Mouse (Mus musculus): ENCODE measurements around the gene Aspdh. TPM values are rescaled to one million over a fixed set of nuclear protein-coding genes. Genes with fewer than 3 reads are reported as not detected.

Gene Aspdh
- polyA plus RNA-seq, 1 experiment from 2014 or later = 3.9 TPM

DNA sequence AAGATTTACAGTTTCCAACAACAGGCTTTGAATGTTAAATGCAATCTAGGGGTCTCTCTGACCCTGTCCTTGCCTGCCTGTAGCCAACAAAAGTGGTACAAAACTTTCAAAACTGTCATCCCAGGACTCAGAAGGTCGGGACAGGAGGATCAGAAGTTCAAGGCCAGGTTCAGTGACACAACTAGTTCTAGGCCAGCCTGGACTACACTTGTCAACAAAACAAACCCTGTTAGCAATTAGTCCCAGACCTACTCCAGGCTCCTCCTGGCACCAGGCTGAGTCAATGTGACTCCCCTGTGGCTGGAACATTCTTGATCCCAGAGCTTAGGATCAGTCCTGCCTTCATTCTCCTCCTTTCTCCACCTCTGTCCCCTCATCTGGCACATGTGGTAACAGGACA lies 33.7 kb downstream of the Aspdh start:
- H3K9me3 ChIP-seq (replicated peaks; ENCODE audit: control insufficient read depth, low read length, poor library complexity, severe bottlenecking) = no peaks in the 10 kb centered on the region
- ATAC-seq = no peak
- no peak overlapping the region for H3K4me3 ChIP-seq (ENCODE audit: low read depth, low read length)
- no peak overlapping the region for H3K9ac ChIP-seq (ENCODE audit: low read depth, low read length)
- no peaks in the 10 kb centered on the region for H3K36me3 ChIP-seq (ENCODE audit: control insufficient read depth, insufficient read depth, low read length)
- WGBS = 82% methylated on average over 1 of the region's 1 CpGs
- H3K4me2 ChIP-seq (ENCODE audit: low read length) = no peak overlapping the region
- H3K4me1 ChIP-seq (ENCODE audit: control insufficient read depth, insufficient read depth, low read length) = peaks cover 21% of the 10 kb centered on the region
- no peaks in the 10 kb centered on the region for H3K27me3 ChIP-seq (ENCODE audit: control insufficient read depth, insufficient read depth, low read depth, low read length)
- no peak overlapping the region for H3K27ac ChIP-seq (ENCODE audit: low read length)

DNA sequence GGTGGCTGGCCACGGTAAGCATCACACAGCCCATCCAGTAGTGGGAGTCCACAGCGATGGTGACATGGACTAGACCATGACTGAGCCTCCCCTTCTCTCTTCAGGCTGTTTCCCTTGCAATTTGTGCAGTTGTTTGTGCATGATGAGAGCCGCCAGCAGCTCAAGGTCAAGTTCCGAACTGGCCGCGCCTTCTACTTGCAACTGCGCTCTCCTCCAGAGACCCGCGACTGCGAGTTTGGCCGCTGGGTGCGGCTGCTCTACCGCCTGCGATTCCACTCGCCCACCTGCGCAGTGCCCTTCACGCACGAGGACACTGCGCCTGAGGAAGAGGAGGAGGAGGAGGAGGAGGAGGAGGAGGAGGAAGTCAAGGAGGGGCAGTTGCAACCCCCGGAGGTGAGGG lies 34.9 kb downstream of the Aspdh start:
- H3K4me2 ChIP-seq (ENCODE audit: low read length) = no peak overlapping the region
- no peak overlapping the region for H3K4me3 ChIP-seq (ENCODE audit: low read depth, low read length)
- no peak overlapping the region for H3K27ac ChIP-seq (ENCODE audit: low read length)
- ATAC-seq = no peak
- 70% methylated on average over 17 of the region's 20 CpGs for WGBS
- H3K9ac ChIP-seq (ENCODE audit: low read depth, low read length) = no peak overlapping the region
- no peaks in the 10 kb centered on the region for H3K27me3 ChIP-seq (ENCODE audit: control insufficient read depth, insufficient read depth, low read depth, low read length)
- H3K4me1 ChIP-seq (ENCODE audit: control insufficient read depth, insufficient read depth, low read length) = peaks cover 13% of the 10 kb centered on the region
- no peaks in the 10 kb centered on the region for H3K9me3 ChIP-seq (replicated peaks; ENCODE audit: control insufficient read depth, low read length, poor library complexity, severe bottlenecking)
- no peaks in the 10 kb centered on the region for H3K36me3 ChIP-seq (ENCODE audit: control insufficient read depth, insufficient read depth, low read length)

DNA sequence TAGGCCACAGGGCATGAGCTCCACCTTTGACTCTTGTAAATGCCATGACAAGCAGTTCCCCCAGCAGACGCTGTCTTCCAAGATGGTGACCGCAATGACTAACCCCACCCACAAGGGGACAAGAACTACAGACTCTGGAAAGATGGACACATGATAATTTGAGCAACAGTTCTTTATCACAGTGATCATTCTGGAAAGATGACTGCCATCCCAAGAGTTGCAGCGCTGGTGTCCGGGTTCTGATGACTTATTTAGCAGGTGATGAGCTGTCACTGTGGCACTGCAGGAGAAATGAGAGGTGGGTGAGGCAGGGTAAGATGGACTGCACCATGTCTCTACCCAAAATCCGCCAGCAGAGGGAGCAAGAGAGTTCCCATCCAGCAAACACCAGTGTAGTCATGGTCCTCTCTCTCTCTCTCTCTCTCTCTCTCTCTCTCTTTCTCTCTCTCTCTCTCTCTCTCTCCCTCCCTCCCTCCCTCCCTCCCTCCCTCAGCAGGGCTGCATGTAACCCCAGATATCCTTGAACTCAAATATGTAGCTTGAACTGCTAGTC lies 36.4 kb downstream of the Aspdh start:
- H3K4me3 ChIP-seq (ENCODE audit: low read depth, low read length) = no peak overlapping the region
- ATAC-seq = peak; percentile 36; the same call in 1 of the 2 replicates
- H3K9me3 ChIP-seq (replicated peaks; ENCODE audit: control insufficient read depth, low read length, poor library complexity, severe bottlenecking) = no peaks in the 10 kb centered on the region
- no peaks in the 10 kb centered on the region for H3K36me3 ChIP-seq (ENCODE audit: control insufficient read depth, insufficient read depth, low read length)
- no peak overlapping the region for H3K27ac ChIP-seq (ENCODE audit: low read length)
- H3K9ac ChIP-seq (ENCODE audit: low read depth, low read length) = no peak overlapping the region
- H3K4me1 ChIP-seq (ENCODE audit: control insufficient read depth, insufficient read depth, low read length) = peaks cover 7% of the 10 kb centered on the region
- H3K27me3 ChIP-seq (ENCODE audit: control insufficient read depth, insufficient read depth, low read depth, low read length) = no peaks in the 10 kb centered on the region
- 46% methylated on average over 5 of the region's 5 CpGs for WGBS
- H3K4me2 ChIP-seq (ENCODE audit: low read length) = no peak overlapping the region

DNA sequence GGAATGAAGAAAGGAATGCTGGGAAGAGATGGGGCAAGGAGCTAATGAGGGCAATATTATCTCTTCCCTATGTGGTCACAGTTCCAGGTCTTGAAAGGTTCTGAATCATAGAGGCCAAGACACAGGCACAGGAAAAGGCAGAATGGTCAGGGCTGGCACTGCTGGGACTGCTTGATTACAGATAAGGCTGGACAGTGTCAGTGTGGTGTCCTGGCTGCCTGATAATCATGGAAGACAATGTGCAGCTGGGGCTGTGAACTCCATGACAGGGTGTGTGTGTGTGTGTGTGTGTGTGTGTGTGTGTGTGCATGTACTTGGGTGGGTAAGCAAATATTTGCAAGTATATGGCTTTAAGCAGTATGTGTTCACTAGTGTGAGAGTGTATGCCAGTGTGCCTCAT lies 42.3 kb downstream of the Aspdh start:
- Histone ChIP-seq H3K36me3 (ENCODE audit: control insufficient read depth, insufficient read depth, low read length) (no peaks in the 10 kb centered on the region), H3K4me1 (ENCODE audit: control insufficient read depth, insufficient read depth, low read length) (no peaks in the 10 kb centered on the region), H3K4me2 (ENCODE audit: low read length) (no peak overlapping the region), H3K27ac (ENCODE audit: low read length) (no peak overlapping the region), H3K27me3 (ENCODE audit: control insufficient read depth, insufficient read depth, low read depth, low read length) (no peaks in the 10 kb centered on the region), H3K9ac (ENCODE audit: low read depth, low read length) (no peak overlapping the region), H3K9me3 (replicated peaks; ENCODE audit: control insufficient read depth, low read length, poor library complexity, severe bottlenecking) (no peaks in the 10 kb centered on the region), H3K4me3 (ENCODE audit: low read depth, low read length) (no peak overlapping the region)
- no peak for ATAC-seq

Small RNAs within 50 kb of the gene (microRNA-seq; reads per million reads assigned to microRNA genes)
- not detected for gene Mir7052

Other genes with a start within 250 kb of the Aspdh start
- not detected in 2 replicates for gene Klk1b5, start 249.4 kb upstream of the Aspdh start, polyA plus RNA-seq (2015; fragmentation: Nextera tagmentation; extraction: Ambion mirVana)
- gene Klk1, start 240.0 kb upstream of the Aspdh start, polyA plus RNA-seq (2015; fragmentation: Nextera tagmentation; extraction: Ambion mirVana) = not detected in 2 replicates
- gene Gm36864, start 229.2 kb upstream of the Aspdh start, polyA plus RNA-seq (2015; fragmentation: Nextera tagmentation; extraction: Ambion mirVana) = not detected in 2 replicates
- 1.1 and 1.5 TPM in 2 replicates for gene 1700028J19Rik, start 218.7 kb upstream of the Aspdh start, polyA plus RNA-seq (2015; fragmentation: Nextera tagmentation; extraction: Ambion mirVana)
- gene 2410002F23Rik, start 218.7 kb upstream of the Aspdh start, polyA plus RNA-seq (2015; fragmentation: Nextera tagmentation; extraction: Ambion mirVana) = 225 and 237 TPM in 2 replicates
- 0.14 TPM in 1 of 2 replicates, not detected in the other for gene Acp4, start 208.0 kb upstream of the Aspdh start, polyA plus RNA-seq (2015; fragmentation: Nextera tagmentation; extraction: Ambion mirVana)
- not detected in 2 replicates for gene Gm15517, start 203.9 kb upstream of the Aspdh start, polyA plus RNA-seq (2015; fragmentation: Nextera tagmentation; extraction: Ambion mirVana)
- 4.0 and 4.2 TPM in 2 replicates for gene Clec11a, start 158.5 kb upstream of the Aspdh start, polyA plus RNA-seq (2015; fragmentation: Nextera tagmentation; extraction: Ambion mirVana)
- 35.6 and 36.8 TPM in 2 replicates for gene Shank1, start 155.1 kb upstream of the Aspdh start, polyA plus RNA-seq (2015; fragmentation: Nextera tagmentation; extraction: Ambion mirVana)
- 57.4 and 73.2 TPM in 2 replicates for gene Syt3, start 81.3 kb upstream of the Aspdh start, polyA plus RNA-seq (2015; fragmentation: Nextera tagmentation; extraction: Ambion mirVana)
- gene 1700008O03Rik, start 79.6 kb upstream of the Aspdh start, polyA plus RNA-seq (2015; fragmentation: Nextera tagmentation; extraction: Ambion mirVana) = 2.0 and 3.6 TPM in 2 replicates
- 14.3 and 15.9 TPM in 2 replicates for gene Lrrc4b, start 36.4 kb upstream of the Aspdh start, polyA plus RNA-seq (2015; fragmentation: Nextera tagmentation; extraction: Ambion mirVana)
- 39.5 and 39.6 TPM in 2 replicates for gene Josd2, start 2.6 kb downstream of the Aspdh start, polyA plus RNA-seq (2015; fragmentation: Nextera tagmentation; extraction: Ambion mirVana)
- 121 and 137 TPM in 2 replicates for gene Emc10, start 31.1 kb downstream of the Aspdh start, polyA plus RNA-seq (2015; fragmentation: Nextera tagmentation; extraction: Ambion mirVana)
- 24.2 and 29.8 TPM in 2 replicates for gene Fam71e1, start 31.2 kb downstream of the Aspdh start, polyA plus RNA-seq (2015; fragmentation: Nextera tagmentation; extraction: Ambion mirVana)
- gene Mybpc2, start 59.3 kb downstream of the Aspdh start, polyA plus RNA-seq (2015; fragmentation: Nextera tagmentation; extraction: Ambion mirVana) = 0.16 and 0.17 TPM in 2 replicates
- not detected in 2 replicates for gene Spib, start 66.7 kb downstream of the Aspdh start, polyA plus RNA-seq (2015; fragmentation: Nextera tagmentation; extraction: Ambion mirVana)
- 19.4 and 20.1 TPM in 2 replicates for gene Pold1, start 83.5 kb downstream of the Aspdh start, polyA plus RNA-seq (2015; fragmentation: Nextera tagmentation; extraction: Ambion mirVana)
- 54.1 and 58.1 TPM in 2 replicates for gene Nr1h2, start 88.6 kb downstream of the Aspdh start, polyA plus RNA-seq (2015; fragmentation: Nextera tagmentation; extraction: Ambion mirVana)
- 0.77 and 1.9 TPM in 2 replicates for gene Napsa, start 107.0 kb downstream of the Aspdh start, polyA plus RNA-seq (2015; fragmentation: Nextera tagmentation; extraction: Ambion mirVana)
- gene Kcnc3, start 125.3 kb downstream of the Aspdh start, polyA plus RNA-seq (2015; fragmentation: Nextera tagmentation; extraction: Ambion mirVana) = 5.5 and 6.4 TPM in 2 replicates
- gene Myh14, start 205.5 kb downstream of the Aspdh start, polyA plus RNA-seq (2015; fragmentation: Nextera tagmentation; extraction: Ambion mirVana) = 2.9 and 3.3 TPM in 2 replicates
- not detected in 2 replicates for gene Izumo2, start 243.4 kb downstream of the Aspdh start, polyA plus RNA-seq (2015; fragmentation: Nextera tagmentation; extraction: Ambion mirVana)